ENCODE assay signal across 22 mouse cellular contexts in genomic region chr8:78342151-78342550, GRCm38 (mm10).
A peak's percentile ranks its signal among the peaks of the same experiment; 100 is the strongest.
DNase-seq lines count a peak whose midpoint lies in the region; ATAC-seq and TF ChIP-seq lines count a peak whose summit lies in the region.
"Had no signal": no experiment of that assay in that cellular context is flagged by ENCODE, and none has a peak within 500 bp of the region (broad histone marks: within the 10 kb centered on the region; RNA-seq: fewer than 3 reads in every experiment).

No protein-coding gene starts in this region.

- DNase-seq in midbrain, embryonic 11.5 days (ENCODE audit: low spot score, missing footprints), result peak; percentile 78
- DNase-seq in midbrain, postnatal 0 days (ENCODE audit: low spot score), result no peak
- peak; percentile 53 for DNase-seq in retina, postnatal 1 day
- no peak for DNase-seq in right cerebral cortex, postnatal 25 days
- DNase-seq: adrenal gland, adult 2 months; adrenal gland, postnatal 10 days; adrenal gland, postnatal 25 days; cerebellum, adult 11 months; cerebellum, adult 18-20 months; cerebellum, adult 8-10 months; cerebellum, adult 9-11 months; cerebellum, postnatal 14 days; cerebellum, postnatal 36 days; embryo, embryonic 11 days had no signal

- no peaks in the 10 kb centered on the region for H3K36me3 ChIP-seq in midbrain, embryonic 11.5 days (ENCODE audit: control insufficient read depth, insufficient read depth, low read length)
- H3K36me3 ChIP-seq in midbrain, embryonic 13.5 days, result no peaks in the 10 kb centered on the region
- no peaks in the 10 kb centered on the region for H3K36me3 ChIP-seq in midbrain, embryonic 15.5 days (replicated peaks)
- H3K36me3 ChIP-seq in midbrain, postnatal 0 days (ENCODE audit: insufficient read depth, low read length), result no peaks in the 10 kb centered on the region
- H3K36me3 ChIP-seq: embryonic facial prominence, embryonic 13.5 days; embryonic facial prominence, embryonic 15.5 days; forebrain, embryonic 10.5 days; forebrain, embryonic 12.5 days had no signal

- ATAC-seq in midbrain, embryonic 11.5 days (ENCODE audit: low FRiP score), result no peak
- no peak for ATAC-seq in midbrain, embryonic 13.5 days
- no peak for ATAC-seq in midbrain, embryonic 15.5 days (replicated peaks)
- no peak for ATAC-seq in midbrain, postnatal 0 days (ENCODE audit: low FRiP score)
- ATAC-seq: forebrain, embryonic 14.5 days had no signal

- 86% methylated on average over 4 of the region's 4 CpGs for WGBS in midbrain, embryonic 11.5 days
- WGBS in midbrain, embryonic 13.5 days, result 71% methylated on average over 4 of the region's 4 CpGs
- WGBS in midbrain, embryonic 15.5 days, result 59% methylated on average over 4 of the region's 4 CpGs
- WGBS in midbrain, postnatal 0 days, result 67% methylated on average over 4 of the region's 4 CpGs

- H3K9ac ChIP-seq in midbrain, embryonic 11.5 days (ENCODE audit: low read length), result no peak overlapping the region
- no peak overlapping the region for H3K9ac ChIP-seq in midbrain, embryonic 13.5 days (replicated peaks)
- H3K9ac ChIP-seq in midbrain, embryonic 15.5 days, result no peak overlapping the region
- H3K9ac ChIP-seq in midbrain, postnatal 0 days (replicated peaks; ENCODE audit: low read length, poor library complexity, severe bottlenecking), result no peak overlapping the region
- H3K9ac ChIP-seq: embryonic facial prominence, embryonic 13.5 days; embryonic facial prominence, embryonic 15.5 days; forebrain, embryonic 12.5 days had no signal

- no peaks in the 10 kb centered on the region for H3K9me3 ChIP-seq in midbrain, embryonic 11.5 days (ENCODE audit: control insufficient read depth, low read length)
- H3K9me3 ChIP-seq in midbrain, embryonic 13.5 days, result no peaks in the 10 kb centered on the region
- no peaks in the 10 kb centered on the region for H3K9me3 ChIP-seq in midbrain, embryonic 15.5 days
- no peaks in the 10 kb centered on the region for H3K9me3 ChIP-seq in midbrain, postnatal 0 days (ENCODE audit: low read length)
- H3K9me3 ChIP-seq: embryonic facial prominence, embryonic 13.5 days; embryonic facial prominence, embryonic 15.5 days; forebrain, embryonic 10.5 days; forebrain, embryonic 12.5 days had no signal

- no peak overlapping the region for H3K4me3 ChIP-seq in midbrain, embryonic 11.5 days (ENCODE audit: low read depth, low read length)
- H3K4me3 ChIP-seq in midbrain, embryonic 13.5 days (replicated peaks), result no peak overlapping the region
- H3K4me3 ChIP-seq in midbrain, embryonic 15.5 days, result no peak overlapping the region
- H3K4me3 ChIP-seq in midbrain, postnatal 0 days (ENCODE audit: low read depth, low read length), result no peak overlapping the region
- H3K4me3 ChIP-seq: embryonic facial prominence, embryonic 13.5 days; embryonic facial prominence, embryonic 15.5 days; erythroblast, embryonic 14.5 days; forebrain, embryonic 10.5 days; forebrain, embryonic 12.5 days had no signal

- no peak for TF ChIP-seq CTCF in midbrain, postnatal 0 days (IDR thresholded peaks at IDR 0.05)

- H3K27ac ChIP-seq in midbrain, embryonic 11.5 days (ENCODE audit: low read depth, low read length), result no peak overlapping the region
- no peak overlapping the region for H3K27ac ChIP-seq in midbrain, embryonic 13.5 days
- 0 out of 2 replicates have a peak overlapping the region, but pooled peaks have one; percentile 20 for H3K27ac ChIP-seq in midbrain, embryonic 15.5 days
- H3K27ac ChIP-seq in midbrain, postnatal 0 days (ENCODE audit: low read depth, low read length), result no peak overlapping the region
- H3K27ac ChIP-seq: embryonic facial prominence, embryonic 13.5 days; embryonic facial prominence, embryonic 15.5 days; forebrain, embryonic 10.5 days; forebrain, embryonic 12.5 days had no signal

- no peak overlapping the region for H3K4me2 ChIP-seq in midbrain, embryonic 11.5 days
- H3K4me2 ChIP-seq in midbrain, embryonic 13.5 days (replicated peaks), result no peak overlapping the region
- no peak overlapping the region for H3K4me2 ChIP-seq in midbrain, embryonic 15.5 days
- no peak overlapping the region for H3K4me2 ChIP-seq in midbrain, postnatal 0 days (ENCODE audit: low read depth, low read length, poor library complexity, severe bottlenecking)
- H3K4me2 ChIP-seq: embryonic facial prominence, embryonic 13.5 days; embryonic facial prominence, embryonic 15.5 days; forebrain, embryonic 12.5 days had no signal

- H3K27me3 ChIP-seq in midbrain, embryonic 11.5 days (ENCODE audit: control insufficient read depth, insufficient read depth, low read length), result no peaks in the 10 kb centered on the region
- H3K27me3 ChIP-seq in midbrain, embryonic 13.5 days, result no peaks in the 10 kb centered on the region
- H3K27me3 ChIP-seq in midbrain, embryonic 15.5 days (replicated peaks), result no peaks in the 10 kb centered on the region
- no peaks in the 10 kb centered on the region for H3K27me3 ChIP-seq in midbrain, postnatal 0 days (ENCODE audit: insufficient read depth, low read length)
- H3K27me3 ChIP-seq: embryonic facial prominence, embryonic 13.5 days; embryonic facial prominence, embryonic 15.5 days had no signal

- no peaks in the 10 kb centered on the region for H3K4me1 ChIP-seq in midbrain, embryonic 11.5 days (ENCODE audit: control insufficient read depth, insufficient read depth, low read length)
- peaks cover 25% of the 10 kb centered on the region for H3K4me1 ChIP-seq in midbrain, embryonic 13.5 days (replicated peaks)
- H3K4me1 ChIP-seq in midbrain, embryonic 15.5 days, result peaks cover 9% of the 10 kb centered on the region
- no peaks in the 10 kb centered on the region for H3K4me1 ChIP-seq in midbrain, postnatal 0 days (ENCODE audit: insufficient read depth, low read length)
- H3K4me1 ChIP-seq: embryonic facial prominence, embryonic 15.5 days had no signal

Comparison
In these comparisons a context has a peak if more than half of its experiments do, and no peak if none do; other contexts are left out.
1. DNase-seq: peak in midbrain, embryonic 11.5 days (single experiment) and retina, postnatal 1 day (single experiment); none in midbrain, postnatal 0 days (single experiment) and right cerebral cortex, postnatal 25 days (single experiment).